Mouse (Mus musculus) heart, adult 11 months (tissue): ENCODE data around the gene Grk4.
"Not testable (repeated sequence)": the region's sequence is repeated elsewhere in the genome, so short reads cannot be mapped to it uniquely, and the experiment has no call there.

Source experiments
- DNase-seq: peaks from one replicate; pipeline ENCODE4 v3.0.0; 2022

Gene Grk4

DNA sequence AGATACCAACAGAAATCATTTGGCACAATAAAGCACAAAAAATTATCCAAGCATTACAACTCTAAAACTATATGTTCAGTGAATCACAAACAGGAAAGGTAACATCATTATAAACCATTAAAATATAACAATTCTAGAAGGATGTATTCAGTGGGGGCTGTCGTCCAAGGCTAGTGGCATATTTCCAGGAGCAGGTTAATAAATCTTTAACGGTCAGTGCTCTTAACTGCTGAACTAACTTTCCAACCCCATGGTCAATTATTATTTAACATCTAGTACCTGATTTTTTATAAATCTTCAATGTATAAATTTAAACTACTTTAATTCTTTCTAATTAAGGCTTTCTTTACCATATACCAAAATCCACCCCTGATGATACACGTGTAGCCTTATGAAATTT, 54.2 kb downstream of the Grk4 start:
- DNase-seq, result not testable (repeated sequence)

DNA sequence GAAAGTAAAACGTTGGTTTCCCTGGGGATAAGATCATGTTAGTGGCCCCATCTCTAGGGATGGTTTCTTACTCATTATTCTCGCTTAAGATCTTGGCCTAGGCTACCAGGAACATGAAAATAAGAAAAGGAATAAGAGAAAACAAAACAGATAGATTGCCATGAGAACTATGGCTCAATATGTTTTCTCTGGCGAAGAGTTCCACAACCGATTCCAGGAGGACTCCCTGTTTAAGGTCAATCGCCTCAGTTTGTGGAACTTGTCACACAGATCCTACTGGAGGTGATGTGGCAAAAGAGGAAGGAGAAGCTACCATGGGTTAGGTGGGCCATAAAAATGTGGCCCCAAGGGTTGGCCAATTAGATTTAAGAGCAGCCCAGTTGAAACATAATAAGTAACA, 54.6 kb downstream of the Grk4 start:
- DNase-seq, result no peak

DNA sequence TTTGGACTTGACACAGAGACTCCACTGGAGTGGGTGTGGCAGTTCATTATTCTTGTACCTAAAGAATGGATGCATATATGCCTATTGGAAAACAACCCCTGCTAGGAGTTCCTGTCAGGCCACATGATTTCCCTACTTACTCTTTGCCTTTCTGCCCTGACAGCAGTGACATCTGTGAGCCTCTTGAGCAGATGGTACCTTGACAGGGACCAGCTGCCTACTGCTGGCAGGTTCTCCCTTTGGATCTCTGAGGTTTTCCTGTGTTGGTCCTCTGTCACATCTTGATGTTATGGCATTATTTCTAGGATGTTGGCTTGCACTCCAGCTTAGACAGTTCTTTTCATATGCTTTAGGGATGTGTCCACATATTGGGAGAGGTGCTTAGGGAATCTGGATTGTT, 69.0 kb downstream of the Grk4 start:
- no peak for DNase-seq

DNA sequence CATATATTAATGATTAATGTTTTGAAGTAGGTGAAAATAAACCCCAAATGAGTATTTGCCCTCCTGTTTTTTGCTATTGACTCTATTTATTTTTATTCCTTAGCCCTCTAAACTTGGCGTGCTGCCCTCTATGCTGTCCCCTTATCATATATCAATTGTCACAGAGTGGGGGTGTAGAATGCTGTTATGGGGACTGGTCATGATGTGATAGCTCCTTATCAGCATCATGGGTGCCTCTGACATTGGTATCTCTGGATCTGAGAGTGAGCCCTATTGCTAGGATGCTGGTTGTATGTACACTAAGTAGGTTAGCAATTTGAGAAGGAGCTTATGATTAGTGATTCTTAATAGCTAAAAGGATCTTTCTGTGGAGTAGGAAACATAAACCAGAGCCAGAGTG, 70.1 kb downstream of the Grk4 start:
- DNase-seq, result no peak

DNA sequence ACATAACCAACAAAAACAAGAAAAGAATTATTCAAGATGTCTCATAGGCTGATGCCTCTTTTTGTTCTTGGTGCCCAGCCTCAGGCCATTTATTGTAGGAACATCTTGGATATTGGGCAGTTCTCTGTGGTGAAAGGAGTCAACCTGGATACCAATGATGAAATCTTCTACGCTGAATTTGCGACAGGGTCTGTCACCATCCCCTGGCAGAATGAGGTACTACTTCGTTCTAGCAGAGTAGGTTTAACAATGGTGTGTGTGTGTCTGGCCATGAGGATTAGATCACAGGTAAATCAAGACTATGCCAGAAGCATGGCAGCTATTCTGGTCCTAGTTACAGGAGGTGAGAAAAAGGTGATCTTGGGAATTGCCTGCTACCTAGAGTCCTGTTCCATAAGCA, 91.3 kb downstream of the Grk4 start:
- DNase-seq, result no peak

DNA sequence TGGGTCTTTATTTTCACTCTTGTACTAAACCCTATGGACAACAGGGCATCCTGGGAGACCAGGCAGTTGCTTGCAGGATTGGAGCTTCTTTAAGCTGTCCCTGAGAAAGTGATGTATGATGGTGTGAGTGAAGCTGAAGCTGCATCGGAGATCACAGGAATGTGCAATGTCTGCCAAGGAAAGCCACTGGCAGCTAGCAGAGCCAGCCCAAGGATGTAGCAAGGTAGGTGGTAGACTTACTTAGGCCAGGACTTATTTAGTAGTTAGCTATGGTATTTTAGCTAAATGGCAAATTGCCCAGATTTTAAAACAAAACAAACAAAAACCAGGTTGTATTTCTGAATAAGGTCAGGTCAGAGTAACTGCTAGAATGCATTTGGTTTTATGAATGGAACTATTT, 98.6 kb downstream of the Grk4 start:
- no peak for DNase-seq

DNA sequence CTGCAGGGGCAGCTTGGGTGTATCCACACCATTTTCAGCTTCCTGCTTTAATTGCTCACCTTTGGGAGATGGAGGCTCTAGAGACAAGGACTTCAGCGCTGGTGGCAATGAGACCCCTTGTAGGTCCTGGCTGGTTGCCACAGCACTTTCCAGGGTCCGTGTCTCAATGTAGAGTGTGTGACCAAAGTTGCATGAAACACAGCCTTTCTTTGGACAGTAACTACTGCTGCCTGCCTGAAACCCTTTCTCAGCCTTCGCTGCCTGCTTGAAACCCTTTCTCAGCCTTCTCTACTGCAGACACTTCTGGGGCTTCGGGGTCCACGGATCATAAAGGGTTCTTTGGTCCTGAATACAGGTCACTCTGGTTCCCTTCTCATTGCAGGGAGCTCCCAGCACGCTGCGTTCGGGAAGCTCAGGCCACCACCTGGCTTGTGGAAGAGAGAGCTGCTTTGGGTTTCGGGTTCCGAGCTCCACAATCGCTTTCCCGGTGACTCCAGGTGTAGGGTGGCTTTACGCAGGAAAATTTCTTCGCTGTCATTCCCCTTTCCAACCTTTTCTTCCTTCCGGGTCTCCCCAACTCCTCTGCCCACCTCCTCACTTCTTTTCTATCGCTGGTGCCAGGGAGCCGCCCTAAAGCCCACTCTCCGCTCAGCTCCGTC, 100.8 kb downstream of the Grk4 start:
- DNase-seq, result peak; percentile 89

DNA sequence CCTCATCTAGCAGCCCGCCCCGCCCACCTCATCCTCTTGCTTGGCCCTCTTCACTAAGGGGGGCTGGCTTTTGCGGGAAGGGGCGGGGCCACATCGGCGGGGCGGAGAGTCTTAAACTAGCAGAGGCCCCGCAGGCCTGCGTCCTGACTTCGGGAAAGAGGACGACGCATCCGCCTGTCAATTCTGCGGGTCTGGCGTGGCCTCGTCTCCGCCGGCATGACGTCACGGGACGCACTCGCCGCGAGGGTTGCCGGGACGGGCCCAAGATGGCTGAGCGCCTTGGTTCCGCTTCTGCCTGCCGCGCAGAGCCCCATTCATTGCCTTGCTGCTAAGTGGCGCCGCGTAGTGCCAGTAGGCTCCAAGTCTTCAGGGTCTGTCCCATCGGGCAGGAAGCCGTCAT, 101.3 kb downstream of the Grk4 start, which contains the start of gene Htt:
Gene Htt (plus strand): TSS at position 232 of the 400 bp plus-strand sequence.
- peak; percentile 100 for DNase-seq

DNA sequence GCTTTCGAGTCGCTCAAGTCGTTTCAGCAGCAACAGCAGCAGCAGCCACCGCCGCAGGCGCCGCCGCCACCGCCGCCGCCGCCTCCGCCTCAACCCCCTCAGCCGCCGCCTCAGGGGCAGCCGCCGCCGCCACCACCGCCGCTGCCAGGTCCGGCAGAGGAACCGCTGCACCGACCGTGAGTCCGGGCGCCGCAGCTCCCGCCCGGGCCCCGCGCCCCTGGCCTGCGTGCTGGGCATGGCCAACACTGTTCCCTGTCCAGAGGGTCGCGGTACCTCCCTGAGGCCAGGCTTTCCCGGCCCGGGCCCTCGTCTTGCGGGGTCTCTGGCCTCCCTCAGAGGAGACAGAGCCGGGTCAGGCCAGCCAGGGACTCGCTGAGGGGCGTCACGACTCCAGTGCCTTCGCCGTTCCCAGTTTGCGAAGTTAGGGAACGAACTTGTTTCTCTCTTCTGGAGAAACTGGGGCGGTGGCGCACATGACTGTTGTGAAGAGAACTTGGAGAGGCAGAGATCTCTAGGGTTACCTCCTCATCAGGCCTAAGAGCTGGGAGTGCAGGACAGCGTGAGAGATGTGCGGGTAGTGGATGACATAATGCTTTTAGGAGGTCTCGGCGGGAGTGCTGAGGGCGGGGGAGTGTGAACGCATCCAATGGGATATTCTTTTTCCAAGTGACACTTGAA, 101.9 kb downstream of the Grk4 start:
- DNase-seq, result peak; percentile 92

DNA sequence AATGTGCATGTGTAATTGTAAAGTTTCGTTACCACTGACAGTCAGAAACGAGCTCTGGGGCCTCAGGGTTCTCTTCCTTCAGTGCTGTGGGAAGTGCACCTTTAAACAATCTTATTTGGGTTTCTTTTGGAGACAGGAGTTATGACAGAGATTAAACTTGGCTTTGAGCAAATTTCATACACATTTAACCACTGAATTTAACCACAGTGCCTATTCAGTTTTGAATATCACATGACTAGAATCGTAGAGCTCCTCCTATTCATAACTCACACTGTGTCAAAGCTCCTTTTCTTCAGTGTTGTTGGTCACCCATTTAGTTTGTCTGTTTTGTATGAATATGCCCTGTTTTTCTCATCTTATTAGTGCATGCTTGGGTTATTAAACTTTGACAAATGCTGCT, 111.6 kb downstream of the Grk4 start:
- no peak for DNase-seq

DNA sequence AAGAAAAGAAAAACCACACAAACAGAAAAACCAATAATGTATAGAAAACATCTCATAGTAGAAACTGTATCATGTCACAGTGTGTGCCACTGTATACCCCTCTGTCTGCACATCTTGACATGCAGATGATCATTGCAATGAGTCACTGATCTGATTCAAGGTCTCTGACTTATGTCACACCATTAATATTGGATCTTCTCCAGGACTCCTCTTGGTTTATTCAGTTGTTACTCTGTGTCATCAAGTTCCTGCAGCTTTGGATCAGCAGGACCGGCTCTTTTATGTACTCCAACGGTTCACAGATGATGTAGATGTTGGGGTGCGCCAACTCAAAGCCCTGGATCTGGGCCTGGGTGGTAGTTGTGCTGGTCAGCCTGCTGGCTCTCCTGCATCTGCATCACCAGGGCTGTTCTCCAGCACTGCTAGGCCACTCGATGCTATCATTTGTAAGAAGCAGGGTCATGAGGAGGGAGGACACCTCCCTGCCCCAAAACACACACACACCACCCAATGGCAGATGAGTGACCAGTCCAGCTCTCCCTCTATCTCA, 112.6 kb downstream of the Grk4 start:
- DNase-seq, result no peak

DNA sequence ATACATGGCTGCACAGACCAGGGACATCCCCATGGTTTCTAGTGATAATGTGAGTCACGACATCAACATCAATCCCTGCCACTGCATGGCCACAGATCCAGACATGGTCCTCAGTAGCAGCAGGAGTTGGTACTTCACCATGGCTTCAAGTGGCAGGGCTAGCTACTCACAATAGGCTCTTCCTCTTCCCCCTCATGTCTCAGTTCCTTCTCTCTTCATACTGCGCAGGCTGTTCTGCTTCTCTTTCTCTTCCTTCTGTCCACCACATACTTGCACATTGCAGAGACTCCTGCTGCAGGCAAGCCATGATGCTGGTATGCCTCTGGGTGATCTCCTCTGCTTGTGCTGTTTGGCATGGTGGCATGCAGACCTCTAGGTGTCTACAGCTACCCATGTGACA, 113.2 kb downstream of the Grk4 start:
- no peak for DNase-seq

DNA sequence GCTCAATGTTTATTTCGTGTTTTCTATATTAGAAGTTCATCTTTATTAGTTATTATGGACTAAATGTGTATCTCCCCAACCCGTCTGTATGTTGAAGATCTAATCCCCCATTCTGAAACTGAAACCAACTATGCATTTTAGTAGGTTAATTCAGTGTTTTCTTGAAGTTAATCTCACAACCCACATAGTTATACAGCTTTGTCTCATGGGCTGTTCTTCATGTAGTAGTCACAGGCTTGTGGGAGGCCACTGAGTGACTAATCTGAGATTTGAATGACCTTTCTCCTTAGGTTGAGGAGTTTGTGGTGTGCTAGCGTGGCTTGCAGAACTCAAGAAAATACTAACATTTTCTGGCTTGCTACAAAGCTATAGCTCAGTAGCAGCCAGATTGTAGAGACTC, 124.8 kb downstream of the Grk4 start:
- DNase-seq, result no peak

DNA sequence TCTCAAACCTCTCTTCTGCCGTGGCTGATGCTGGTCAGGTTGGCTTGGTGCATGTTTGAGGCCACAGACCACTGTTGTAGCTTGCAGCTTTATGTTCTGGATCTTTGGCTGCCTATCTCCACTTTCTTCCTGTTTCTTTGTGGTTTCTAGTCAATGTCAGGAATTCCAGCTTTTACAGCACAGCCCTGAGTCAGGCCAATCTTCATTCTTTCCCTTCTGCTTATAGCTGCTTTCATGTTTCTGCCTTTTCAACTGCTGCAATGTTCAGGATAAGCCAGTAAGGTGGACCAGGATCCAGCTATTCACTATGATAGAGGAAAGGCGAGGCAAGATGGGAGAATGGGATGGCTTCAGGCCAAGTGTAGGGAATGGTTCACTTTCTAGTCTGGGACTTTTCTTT, 131.0 kb downstream of the Grk4 start:
- no peak for DNase-seq

DNA sequence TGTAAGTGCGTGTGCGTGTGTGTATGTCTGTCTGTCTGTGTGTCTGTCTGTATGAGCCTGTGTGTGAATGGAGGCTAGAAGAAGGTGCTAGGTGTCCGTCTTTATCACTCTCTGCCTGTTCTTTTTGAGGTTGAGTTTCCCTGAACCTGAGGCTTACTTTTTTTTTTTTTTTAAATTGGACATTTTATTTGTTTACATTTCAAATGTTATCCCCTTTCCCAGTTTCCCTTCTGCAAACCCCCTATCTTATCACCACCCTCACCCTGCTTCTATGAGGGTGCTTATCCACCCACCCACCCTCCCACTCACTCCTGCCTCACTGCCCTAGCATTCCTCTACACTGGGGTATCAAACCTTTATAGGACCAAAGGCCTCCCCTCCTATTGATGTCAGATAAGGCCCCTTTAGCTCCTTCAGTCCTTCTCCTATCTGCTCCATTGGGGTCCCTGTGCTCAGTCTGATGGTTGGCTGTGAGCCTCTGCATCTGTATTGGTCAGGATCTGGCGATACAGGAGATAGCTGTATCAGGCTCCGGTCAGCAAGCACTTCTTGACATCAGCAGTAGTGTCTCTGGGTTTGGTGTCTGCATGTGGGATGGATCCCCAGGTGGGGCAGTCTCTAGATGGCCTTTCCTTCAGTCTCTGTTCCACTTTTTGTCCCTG, 140.2 kb downstream of the Grk4 start:
- DNase-seq, result no peak
